Mouse (Mus musculus) forebrain, embryonic 16.5 days (tissue): Measurements from ENCODE around the gene Mybph. TPM values are rescaled to one million over a fixed set of nuclear protein-coding genes. Genes with fewer than 3 reads are reported as not detected.

Experiments used
- ATAC-seq: fragments of 200-750 bp; cut with Nextera tagmentation; 2 replicates; pipeline ENCODE4 v1.8.0; 2017; ENCODE audit warnings: mild to moderate bottlenecking, moderate library complexity
- H3K27ac ChIP-seq: fragments of 300-500 bp; sonication (generic); 2 replicates; pipeline ENCODE4 v1.5.1; 2014; ENCODE audit warnings: low read length, control low read depth
- H3K27me3 ChIP-seq: fragments of 300-500 bp; sonication (generic); replicated peaks from 2 replicates; pipeline ENCODE4 v1.6.1; 2014; ENCODE audit warnings: low read length; ENCODE audit not compliant: control insufficient read depth, insufficient read depth
- H3K36me3 ChIP-seq: fragments of 300-500 bp; sonication (generic); 2 replicates; pipeline ENCODE4 v1.6.1; 2014; ENCODE audit not compliant: control insufficient read depth, insufficient read depth
- H3K4me1 ChIP-seq: fragments of 300-500 bp; sonication (generic); replicated peaks from 2 replicates; pipeline ENCODE4 v1.6.1; 2014; ENCODE audit warnings: low read length; ENCODE audit not compliant: control insufficient read depth, insufficient read depth
- H3K4me2 ChIP-seq: fragments of 300-500 bp; sonication (generic); 2 replicates; pipeline ENCODE4 v1.6.1; 2014; ENCODE audit warnings: mild to moderate bottlenecking, low read length, control low read depth
- H3K4me3 ChIP-seq: fragments of 300-500 bp; sonication (generic); replicated peaks from 2 replicates; pipeline ENCODE4 v1.5.1; 2014; ENCODE audit warnings: mild to moderate bottlenecking, low read length, control low read depth
- H3K9ac ChIP-seq: fragments of 300-500 bp; sonication (generic); replicated peaks from 2 replicates; pipeline ENCODE4 v1.6.1; 2014; ENCODE audit warnings: low read depth, low read length, control low read depth
- H3K9me3 ChIP-seq: fragments of 300-500 bp; sonication (generic); 2 replicates; pipeline ENCODE4 v1.6.1; 2016; ENCODE audit warnings: low read length; ENCODE audit not compliant: control insufficient read depth
- WGBS: fragments of 180-500 bp; shearing (Covaris S2); extraction: QIAGEN DNeasy Blood & Tissue Kit; methylation state at CpG from one replicate; pipeline ENCODE4 v1.1.7; 2014; 5-methylcytosine and 5-hydroxymethylcytosine counted together
- polyA plus RNA-seq: library from polyadenylated mRNA; unstranded; fragments of >200 nt; fragmentation: Nextera tagmentation; extraction: Ambion mirVana; gene quantifications from 2 replicates; pipeline ENCODE4 v1.2.1, GENCODE M21; 2015

The Mybph gene
- polyA plus RNA-seq, 1 experiment from 2014 or later = not detected

- Histone ChIP-seq H3K36me3 (no peaks in the 10 kb centered on the region), H3K27ac (no peak overlapping the region), H3K4me2 (no peak overlapping the region), H3K4me1 (peaks cover 10% of the 10 kb centered on the region), H3K4me3 (no peak overlapping the region), H3K9me3 (no peaks in the 10 kb centered on the region), H3K27me3 (no peaks in the 10 kb centered on the region), H3K9ac (no peak overlapping the region)
- WGBS = 70% methylated on average over 2 of the region's 2 CpGs
- no peak for ATAC-seq
Measured at GRCm38 (mm10) chr1:134195117-134195516, 1.9 kb downstream of the Mybph start.

DNA sequence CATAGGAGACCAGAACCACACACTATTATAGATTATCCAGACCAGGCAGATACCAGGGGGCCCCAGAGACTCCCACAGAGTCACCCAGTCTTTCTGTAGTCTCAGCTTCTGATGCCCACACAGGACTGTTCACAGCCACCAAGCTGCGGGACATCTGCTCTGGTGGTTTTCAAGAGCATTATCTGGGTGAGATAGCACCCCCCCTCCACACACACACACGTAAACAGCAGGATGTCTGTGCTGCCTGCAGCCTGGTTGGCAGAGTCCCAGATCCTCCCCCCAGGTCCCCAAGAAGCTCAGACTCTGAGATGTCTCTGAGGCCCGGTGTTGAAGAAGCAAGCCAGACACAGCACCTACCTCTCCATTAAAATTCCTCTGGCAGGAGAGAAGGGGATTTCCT lies 2.3 kb downstream of the Mybph start:
- Histone ChIP-seq H3K9me3 (no peaks in the 10 kb centered on the region), H3K4me3 (no peak overlapping the region), H3K27me3 (no peaks in the 10 kb centered on the region), H3K36me3 (no peaks in the 10 kb centered on the region), H3K27ac (no peak overlapping the region), H3K4me1 (peaks cover 10% of the 10 kb centered on the region), H3K9ac (no peak overlapping the region), H3K4me2 (no peak overlapping the region)
- ATAC-seq = 0 out of 2 replicates have a peak, but pooled peaks have one; percentile 23
- 39% methylated on average over 3 of the region's 3 CpGs for WGBS

DNA sequence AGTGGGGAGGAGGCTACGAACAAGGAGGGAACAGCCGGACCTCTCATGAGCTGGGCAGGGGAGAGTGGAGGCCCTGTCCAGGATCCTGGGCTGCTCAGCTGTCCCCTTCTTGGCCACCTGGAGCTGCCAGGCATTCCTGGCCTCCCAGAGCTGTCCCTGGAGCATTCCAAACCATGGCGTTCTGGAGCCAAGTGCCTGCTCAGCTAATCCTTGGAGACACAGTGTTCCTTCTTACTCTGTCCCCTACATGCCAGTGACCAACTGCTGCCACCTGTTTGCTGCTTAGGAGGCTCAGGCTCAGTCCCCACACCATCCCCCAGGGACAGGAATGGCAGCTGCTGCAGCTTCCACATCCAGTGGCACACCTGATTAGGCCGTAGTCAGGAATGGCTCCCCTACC lies 2.7 kb downstream of the Mybph start:
- H3K27me3 ChIP-seq = no peaks in the 10 kb centered on the region
- H3K36me3 ChIP-seq = no peaks in the 10 kb centered on the region
- H3K4me1 ChIP-seq = peaks cover 10% of the 10 kb centered on the region
- no peak overlapping the region for H3K27ac ChIP-seq
- H3K9me3 ChIP-seq = no peaks in the 10 kb centered on the region
- no peak overlapping the region for H3K4me2 ChIP-seq
- WGBS = 57% methylated on average over 4 of the region's 4 CpGs
- no peak for ATAC-seq
- H3K9ac ChIP-seq = no peak overlapping the region
- no peak overlapping the region for H3K4me3 ChIP-seq

DNA sequence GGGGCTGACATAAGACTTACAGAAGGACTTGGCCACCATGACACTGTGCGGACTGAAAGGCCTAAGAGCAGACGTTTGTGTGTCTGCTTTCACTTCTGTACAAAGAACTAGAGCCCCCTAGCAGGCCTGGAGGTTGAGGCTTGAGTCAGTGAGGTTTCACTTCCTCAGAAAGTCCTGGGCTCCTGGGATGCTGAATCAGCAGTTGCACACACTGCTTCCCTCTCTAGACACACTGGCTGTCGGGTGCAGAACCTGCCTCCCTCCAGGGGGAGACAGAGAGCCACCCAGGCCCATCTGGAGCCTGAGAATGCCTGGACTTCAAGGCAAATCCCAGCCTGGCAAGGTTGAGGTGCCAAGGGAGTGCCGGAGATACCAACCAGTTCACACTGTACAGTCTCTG lies 3.1 kb downstream of the Mybph start:
- no peaks in the 10 kb centered on the region for H3K9me3 ChIP-seq
- no peak overlapping the region for H3K4me2 ChIP-seq
- H3K27ac ChIP-seq = no peak overlapping the region
- H3K9ac ChIP-seq = no peak overlapping the region
- no peak for ATAC-seq
- no peak overlapping the region for H3K4me3 ChIP-seq
- WGBS = 75% methylated on average over 4 of the region's 4 CpGs
- H3K27me3 ChIP-seq = no peaks in the 10 kb centered on the region
- no peaks in the 10 kb centered on the region for H3K36me3 ChIP-seq
- peaks cover 10% of the 10 kb centered on the region for H3K4me1 ChIP-seq

DNA sequence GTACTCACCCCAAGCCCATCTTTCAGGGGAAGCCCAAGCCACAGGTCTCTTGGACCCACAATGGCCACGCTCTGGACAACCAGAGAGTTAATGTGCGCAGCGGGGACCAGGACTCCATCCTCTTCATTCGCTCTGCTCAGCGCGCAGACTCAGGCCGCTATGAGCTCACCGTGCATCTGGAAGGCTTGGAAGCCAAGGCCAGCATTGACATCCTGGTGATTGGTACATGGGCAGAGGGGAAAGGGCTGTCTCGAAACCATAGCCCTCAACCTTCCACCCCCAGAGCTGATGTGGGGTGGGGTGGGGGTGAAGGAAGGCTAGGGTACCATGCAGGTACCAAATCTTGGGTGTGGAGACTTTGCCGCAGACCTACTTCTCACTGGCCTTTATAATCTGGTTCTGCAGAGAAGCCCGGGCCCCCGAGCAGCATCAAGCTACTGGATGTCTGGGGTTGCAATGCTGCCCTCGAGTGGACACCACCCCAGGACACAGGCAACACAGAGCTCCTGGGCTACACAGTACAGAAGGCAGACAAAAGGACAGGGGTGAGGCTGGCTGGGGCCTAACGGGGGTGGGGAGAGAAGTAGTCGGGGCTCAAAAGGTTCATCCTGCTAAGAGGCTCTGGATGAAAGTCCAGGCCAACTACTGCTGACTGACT lies 4.2 kb downstream of the Mybph start:
- 78% methylated on average over 15 of the region's 15 CpGs for WGBS
- no peak overlapping the region for H3K4me2 ChIP-seq
- H3K27ac ChIP-seq = no peak overlapping the region
- no peak overlapping the region for H3K9ac ChIP-seq
- H3K36me3 ChIP-seq = no peaks in the 10 kb centered on the region
- no peak overlapping the region for H3K4me3 ChIP-seq
- peaks cover 10% of the 10 kb centered on the region for H3K4me1 ChIP-seq
- no peaks in the 10 kb centered on the region for H3K27me3 ChIP-seq
- H3K9me3 ChIP-seq = no peaks in the 10 kb centered on the region
- no peak for ATAC-seq

GRCm38 (mm10) chr1:134198197-134198995 lies 5.1 kb downstream of the Mybph start:
- H3K9ac ChIP-seq = no peak overlapping the region
- no peak overlapping the region for H3K4me3 ChIP-seq
- 69% methylated on average over 12 of the region's 12 CpGs for WGBS
- no peak overlapping the region for H3K4me2 ChIP-seq
- H3K27ac ChIP-seq = no peak overlapping the region
- no peaks in the 10 kb centered on the region for H3K27me3 ChIP-seq
- H3K4me1 ChIP-seq = peaks cover 10% of the 10 kb centered on the region
- no peaks in the 10 kb centered on the region for H3K9me3 ChIP-seq
- 0 out of 2 replicates have a peak, but pooled peaks cover 2% of the 10 kb centered on the region for H3K36me3 ChIP-seq
- ATAC-seq = 0 out of 2 replicates have a peak, but pooled peaks have one; percentile 39

DNA sequence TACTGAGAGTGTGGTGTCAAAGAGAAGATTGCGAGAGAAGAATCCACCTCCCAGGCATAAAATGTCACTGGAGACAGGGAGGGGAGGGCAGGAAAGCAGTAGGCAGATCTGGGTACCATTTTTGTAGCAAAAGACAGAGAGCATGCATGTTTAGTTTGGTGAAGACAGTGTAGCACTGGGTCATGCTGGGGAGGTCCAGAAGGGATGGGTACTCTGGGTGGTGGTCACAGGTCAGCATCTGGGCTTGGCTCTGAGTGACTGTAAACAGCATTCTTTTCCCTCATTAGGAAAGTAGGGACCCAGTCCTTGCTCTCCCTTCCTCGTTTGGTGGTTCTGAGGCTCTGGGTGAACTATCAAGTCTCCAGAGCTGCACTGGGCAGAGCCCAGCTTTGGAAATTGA lies 7.2 kb downstream of the Mybph start:
- Histone ChIP-seq H3K27me3 (no peaks in the 10 kb centered on the region), H3K4me2 (no peak overlapping the region), H3K27ac (no peak overlapping the region), H3K4me3 (no peak overlapping the region), H3K9me3 (no peaks in the 10 kb centered on the region), H3K9ac (no peak overlapping the region), H3K36me3 (0 out of 2 replicates have a peak, but pooled peaks cover 2% of the 10 kb centered on the region), H3K4me1 (peaks cover 14% of the 10 kb centered on the region)
- ATAC-seq = no peak
- WGBS = 75% methylated on average over 2 of the region's 2 CpGs

- peaks cover 11% of the 10 kb centered on the region for H3K4me1 ChIP-seq
- H3K36me3 ChIP-seq = 0 out of 2 replicates have a peak, but pooled peaks cover 2% of the 10 kb centered on the region
- H3K27ac ChIP-seq = no peak overlapping the region
- no peak overlapping the region for H3K4me2 ChIP-seq
- H3K27me3 ChIP-seq = no peaks in the 10 kb centered on the region
- H3K9me3 ChIP-seq = no peaks in the 10 kb centered on the region
- no peak overlapping the region for H3K9ac ChIP-seq
- no peak overlapping the region for H3K4me3 ChIP-seq
- 82% methylated on average over 6 of the region's 6 CpGs for WGBS
- 0 out of 2 replicates have a peak, but pooled peaks have one; percentile 18 for ATAC-seq
Measured at GRCm38 (mm10) chr1:134200998-134201686, 7.9 kb downstream of the Mybph start.

DNA sequence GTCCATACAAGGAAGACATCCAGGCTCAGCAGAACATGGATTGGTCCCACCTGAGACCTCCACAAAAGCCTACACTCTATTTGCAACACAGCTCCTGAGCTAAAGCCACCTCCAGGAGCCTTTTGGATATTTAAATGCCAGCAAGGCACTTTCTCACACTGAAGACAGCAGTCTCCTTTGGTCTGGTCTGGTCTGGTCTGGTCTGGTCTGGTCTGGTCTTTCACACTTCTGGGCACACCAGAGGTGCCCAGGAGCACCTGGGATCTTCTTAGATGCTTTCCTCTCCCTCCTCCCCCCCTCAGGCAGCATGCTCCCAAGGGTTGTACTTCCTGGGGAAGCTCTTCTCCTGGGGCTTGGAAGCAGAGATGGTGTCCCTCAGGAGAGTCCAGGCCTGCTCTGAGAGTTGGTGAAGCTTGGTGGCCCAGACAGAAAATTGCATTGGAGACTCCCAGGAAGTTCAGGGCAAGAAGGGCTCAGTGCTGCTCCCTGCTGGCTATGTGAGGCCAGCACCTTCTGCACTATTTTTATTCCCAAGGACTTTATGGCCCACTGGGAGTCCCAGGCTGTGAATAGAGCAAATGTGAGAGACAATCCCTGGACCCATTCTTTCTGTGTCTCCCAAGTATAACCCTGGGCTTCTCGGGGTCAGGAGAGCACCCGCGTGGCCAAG lies 8.6 kb downstream of the Mybph start:
- WGBS = 33% methylated on average over 3 of the region's 3 CpGs
- no peak overlapping the region for H3K4me3 ChIP-seq
- no peak overlapping the region for H3K27ac ChIP-seq
- H3K9ac ChIP-seq = no peak overlapping the region
- ATAC-seq = no peak
- H3K9me3 ChIP-seq = no peaks in the 10 kb centered on the region
- no peak overlapping the region for H3K4me2 ChIP-seq
- no peaks in the 10 kb centered on the region for H3K27me3 ChIP-seq
- 0 out of 2 replicates have a peak, but pooled peaks cover 2% of the 10 kb centered on the region for H3K36me3 ChIP-seq
- H3K4me1 ChIP-seq = peaks cover 11% of the 10 kb centered on the region
